Mouse (Mus musculus) stomach, embryonic 14.5 days (tissue): ENCODE results near the gene Zbtb11. TPM values are rescaled to one million over a fixed set of nuclear protein-coding genes. Genes with fewer than 3 reads are reported as not detected.
A peak's percentile ranks its signal among the peaks of the same experiment; 100 is the strongest.

Experiments
- ATAC-seq: fragments of 200-750 bp; cut with Nextera tagmentation; 2 replicates; pipeline ENCODE4 v1.8.0; 2017; ENCODE audit warnings: low read depth, moderate TSS enrichment; ENCODE audit not compliant: insufficient number of reproducible peaks, insufficient read depth, low FRiP score
- H3K27ac ChIP-seq: fragments of 300-500 bp; sonication (generic); 2 replicates; pipeline ENCODE4 v1.5.1; 2014; ENCODE audit warnings: mild to moderate bottlenecking, low read length, moderate library complexity, mixed read lengths
- H3K27me3 ChIP-seq: fragments of 300-500 bp; sonication (generic); 2 replicates; pipeline ENCODE4 v1.6.1; 2014; ENCODE audit warnings: low read length, control low read depth, mixed read lengths; ENCODE audit not compliant: control insufficient read depth, insufficient read depth
- H3K36me3 ChIP-seq: fragments of 300-500 bp; sonication (generic); 2 replicates; pipeline ENCODE4 v1.6.1; 2014; ENCODE audit warnings: mild to moderate bottlenecking, control low read depth, low read length, moderate library complexity, mixed read lengths; ENCODE audit not compliant: control insufficient read depth, insufficient read depth
- H3K4me1 ChIP-seq: fragments of 300-500 bp; sonication (generic); 2 replicates; pipeline ENCODE4 v1.6.1; 2014; ENCODE audit warnings: low read length, control low read depth, mixed read lengths; ENCODE audit not compliant: control insufficient read depth, insufficient read depth
- H3K4me2 ChIP-seq: fragments of 300-500 bp; sonication (generic); replicated peaks from 2 replicates; pipeline ENCODE4 v1.6.1; 2014; ENCODE audit warnings: low read depth, low read length, control low read depth
- H3K4me3 ChIP-seq: fragments of 300-500 bp; sonication (generic); 2 replicates; pipeline ENCODE4 v1.5.1; 2014; ENCODE audit warnings: low read depth, low read length, control low read depth
- H3K9ac ChIP-seq: fragments of 300-500 bp; sonication (generic); replicated peaks from 2 replicates; pipeline ENCODE4 v1.6.1; 2014; ENCODE audit warnings: low read depth, mild to moderate bottlenecking, control low read depth, low read length, moderate library complexity, mixed read lengths
- H3K9me3 ChIP-seq: fragments of 300-500 bp; sonication (generic); 2 replicates; pipeline ENCODE4 v1.6.1; 2016; ENCODE audit warnings: low read depth, low read length, control low read depth; ENCODE audit not compliant: control insufficient read depth
- WGBS: fragments of 180-500 bp; shearing (Covaris S2); extraction: QIAGEN DNeasy Blood & Tissue Kit; methylation state at CpG from one replicate; pipeline ENCODE4 v1.1.7; 2014; 5-methylcytosine and 5-hydroxymethylcytosine counted together
- polyA plus RNA-seq: library from polyadenylated mRNA; unstranded; fragments of >200 nt; fragmentation: Nextera tagmentation; extraction: Ambion mirVana; gene quantifications from 2 replicates; pipeline ENCODE4 v1.2.1, GENCODE M21; 2014

The Zbtb11 gene
- polyA plus RNA-seq, 1 experiment from 2014 or later = 22.3 TPM

DNA sequence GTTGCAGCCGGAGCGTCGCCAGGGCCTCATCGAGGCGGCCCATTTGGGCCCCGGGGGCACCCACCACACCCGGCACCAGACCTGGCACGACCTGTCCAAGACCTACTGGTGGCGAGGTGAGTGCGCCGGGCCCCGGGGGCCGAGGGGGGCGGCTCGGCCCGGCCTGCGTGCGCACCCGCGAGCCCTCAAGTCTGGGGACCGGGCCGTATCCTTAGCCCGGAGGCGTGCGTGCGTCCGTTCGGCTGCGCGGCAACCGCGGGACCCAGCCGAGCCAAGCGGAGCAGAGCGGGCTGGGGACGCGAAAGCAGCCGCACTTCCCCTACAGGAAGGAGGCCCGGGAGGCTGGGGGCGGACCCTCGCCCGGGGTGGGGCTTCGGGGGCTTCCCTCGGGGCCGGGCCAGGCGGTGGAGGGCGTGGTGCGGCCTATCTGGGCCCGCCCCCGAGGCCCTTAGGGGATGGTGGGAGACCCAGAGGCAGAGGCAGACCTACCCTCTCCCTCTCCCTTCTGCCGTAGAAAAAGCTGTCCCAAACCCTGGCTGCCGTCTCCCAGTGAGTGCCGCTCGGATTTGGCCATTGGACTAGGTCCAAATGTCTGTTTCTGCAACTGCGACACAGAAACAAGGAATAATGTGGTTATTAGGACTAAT, 696 bp downstream of the Zbtb11 start:
- Histone ChIP-seq H3K9me3 (no peaks in the 10 kb centered on the region), H3K4me2 (peak overlapping the region; percentile 76), H3K36me3 (peaks cover 34% of the 10 kb centered on the region), H3K4me1 (peaks cover 7% of the 10 kb centered on the region), H3K27me3 (no peaks in the 10 kb centered on the region), H3K27ac (peak overlapping the region; percentile 90), H3K4me3 (peak overlapping the region; percentile 99), H3K9ac (peak overlapping the region; percentile 89)
- under 1% methylated on average over 51 of the region's 55 CpGs for WGBS
- peak; percentile 92 for ATAC-seq

DNA sequence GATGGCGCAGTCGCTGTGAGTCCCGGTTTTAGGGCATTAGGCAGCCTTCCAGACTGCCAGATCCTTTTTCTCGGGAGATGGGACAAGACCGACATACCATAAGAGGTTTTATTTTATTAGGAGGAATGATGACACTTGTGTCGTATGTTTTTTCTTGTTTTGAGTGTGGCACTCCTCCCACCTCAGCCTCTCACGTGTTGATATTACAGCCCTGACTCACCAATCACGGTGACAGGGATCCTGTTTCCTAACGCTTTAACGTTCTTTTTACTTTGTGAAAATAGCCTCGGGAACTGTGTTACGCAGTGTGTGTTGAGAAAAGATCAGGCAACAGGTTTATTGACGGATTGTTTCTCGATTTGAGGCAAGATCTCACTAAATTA, 1.2 kb downstream of the Zbtb11 start:
- ATAC-seq = no peak
- Histone ChIP-seq H3K4me3 (peak overlapping the region; percentile 99), H3K27me3 (no peaks in the 10 kb centered on the region), H3K4me2 (peak overlapping the region; percentile 76), H3K4me1 (peaks cover 7% of the 10 kb centered on the region), H3K27ac (peak overlapping the region; percentile 90; the same call in 1 of the 2 replicates), H3K9me3 (no peaks in the 10 kb centered on the region), H3K36me3 (peaks cover 29% of the 10 kb centered on the region), H3K9ac (peak overlapping the region; percentile 89)
- WGBS = 6% methylated on average over 14 of the region's 14 CpGs

- H3K9me3 ChIP-seq = no peaks in the 10 kb centered on the region
- peaks cover 15% of the 10 kb centered on the region for H3K36me3 ChIP-seq
- no peaks in the 10 kb centered on the region for H3K4me1 ChIP-seq
- WGBS = 90% methylated on average over 3 of the region's 3 CpGs
- no peak overlapping the region for H3K4me2 ChIP-seq
- no peak for ATAC-seq
- no peaks in the 10 kb centered on the region for H3K27me3 ChIP-seq
- H3K27ac ChIP-seq = no peak overlapping the region
- H3K9ac ChIP-seq = no peak overlapping the region
- no peak overlapping the region for H3K4me3 ChIP-seq
Observed at GRCm38 (mm10) chr16:55986001-55986400, 12.3 kb downstream of the Zbtb11 start.

GRCm38 (mm10) chr16:55990311-55990710, 16.6 kb downstream of the Zbtb11 start:
- no peak overlapping the region for H3K4me2 ChIP-seq
- peaks cover 11% of the 10 kb centered on the region for H3K36me3 ChIP-seq
- no peak overlapping the region for H3K4me3 ChIP-seq
- H3K27ac ChIP-seq = no peak overlapping the region
- H3K9me3 ChIP-seq = no peaks in the 10 kb centered on the region
- H3K27me3 ChIP-seq = no peaks in the 10 kb centered on the region
- ATAC-seq = no peak
- no peaks in the 10 kb centered on the region for H3K4me1 ChIP-seq
- no peak overlapping the region for H3K9ac ChIP-seq
- WGBS = 94% methylated on average over 4 of the region's 4 CpGs

- Histone ChIP-seq H3K36me3 (peaks cover 27% of the 10 kb centered on the region), H3K9me3 (no peaks in the 10 kb centered on the region), H3K27ac (no peak overlapping the region), H3K4me1 (no peaks in the 10 kb centered on the region), H3K27me3 (no peaks in the 10 kb centered on the region), H3K9ac (no peak overlapping the region), H3K4me3 (no peak overlapping the region), H3K4me2 (no peak overlapping the region)
- 100% methylated on average over 2 of the region's 2 CpGs for WGBS
- ATAC-seq = no peak
Observed at GRCm38 (mm10) chr16:55994235-55994634, 20.6 kb downstream of the Zbtb11 start.

DNA sequence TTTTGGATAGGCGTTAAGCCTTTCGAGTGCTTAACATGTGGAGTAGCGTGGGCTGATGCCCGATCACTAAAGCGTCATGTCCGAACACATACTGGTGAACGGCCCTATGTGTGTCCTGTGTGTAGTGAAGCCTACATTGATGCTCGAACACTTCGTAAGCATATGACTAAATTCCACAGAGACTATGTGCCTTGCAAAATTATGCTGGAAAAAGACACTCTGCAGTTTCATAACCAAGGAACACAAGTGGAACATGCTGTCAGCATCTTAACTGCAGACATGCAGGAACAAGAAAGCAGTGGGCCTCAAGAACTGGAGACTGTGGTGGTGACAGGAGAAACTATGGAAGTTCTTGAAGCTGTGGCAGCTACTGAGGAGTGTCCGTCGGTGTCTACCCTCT, 33.1 kb downstream of the Zbtb11 start:
- no peak for ATAC-seq
- no peak overlapping the region for H3K27ac ChIP-seq
- no peaks in the 10 kb centered on the region for H3K9me3 ChIP-seq
- H3K4me3 ChIP-seq = no peak overlapping the region
- no peak overlapping the region for H3K9ac ChIP-seq
- no peaks in the 10 kb centered on the region for H3K4me1 ChIP-seq
- peaks cover 32% of the 10 kb centered on the region for H3K36me3 ChIP-seq
- H3K4me2 ChIP-seq = no peak overlapping the region
- WGBS = 93% methylated on average over 11 of the region's 11 CpGs
- H3K27me3 ChIP-seq = no peaks in the 10 kb centered on the region

GRCm38 (mm10) chr16:56008862-56009261, 35.2 kb downstream of the Zbtb11 start:
- 82% methylated on average over 1 of the region's 1 CpGs for WGBS
- Histone ChIP-seq H3K9me3 (no peaks in the 10 kb centered on the region), H3K36me3 (peaks cover 34% of the 10 kb centered on the region), H3K27me3 (no peaks in the 10 kb centered on the region), H3K4me2 (no peak overlapping the region), H3K9ac (no peak overlapping the region), H3K4me3 (no peak overlapping the region), H3K4me1 (no peaks in the 10 kb centered on the region), H3K27ac (no peak overlapping the region)
- no peak for ATAC-seq

GRCm38 (mm10) chr16:56012789-56013743, 39.4 kb downstream of the Zbtb11 start:
- Histone ChIP-seq H3K27ac (no peak overlapping the region), H3K4me1 (no peaks in the 10 kb centered on the region), H3K27me3 (no peaks in the 10 kb centered on the region), H3K9ac (no peak overlapping the region), H3K36me3 (peaks cover 18% of the 10 kb centered on the region), H3K9me3 (no peaks in the 10 kb centered on the region), H3K4me3 (no peak overlapping the region), H3K4me2 (no peak overlapping the region)
- WGBS = 89% methylated on average over 10 of the region's 10 CpGs
- peak; percentile 53; the same call in 1 of the 2 replicates for ATAC-seq
